Mouse (Mus musculus) heart, adult 10 weeks (tissue): ENCODE results near the gene Jdp2. TPM values are rescaled to one million over a fixed set of nuclear protein-coding genes. Genes with fewer than 3 reads are reported as not detected.

Source experiments
- polyA plus RNA-seq: library from polyadenylated mRNA; stranded (reverse); fragments of 350-450 nt; fragmentation: Illumina TruSeq; extraction: RNeasy Lipid Tissue Mini Kit (QIAGEN cat#74804); gene quantifications from one replicate; pipeline ENCODE4 v1.2.3, GENCODE M21; 2014; ENCODE audit warnings: low read depth, low replicate concordance

Jdp2 gene
- polyA plus RNA-seq: 10.2 TPM

GRCm38 (mm10) chr12:85598611-85599477 is at the start of gene Jdp2:
Gene Jdp2 (plus strand): TSS chr12:85599027.

GRCm38 (mm10) chr12:85686466-85687216 is 87.8 kb downstream of the Jdp2 start, which contains the start of gene Batf:
Gene Batf (plus strand): TSS chr12:85686669.

Other genes with a start within 250 kb of the Jdp2 start
- gene Tmed10, start 224.2 kb upstream of the Jdp2 start, polyA plus RNA-seq: 181 TPM
- gene Fos, start 125.1 kb upstream of the Jdp2 start, polyA plus RNA-seq: 31.4 TPM
- gene Batf, start 87.6 kb downstream of the Jdp2 start, polyA plus RNA-seq: 1.4 TPM
- 3.3 TPM for gene Flvcr2, start 147.5 kb downstream of the Jdp2 start, polyA plus RNA-seq
- gene Erg28, start 225.5 kb downstream of the Jdp2 start, polyA plus RNA-seq: 9.5 TPM
- 11.9 TPM for gene Ttll5, start 225.6 kb downstream of the Jdp2 start, polyA plus RNA-seq